Mouse (Mus musculus) retina, postnatal 7 days (tissue): Measurements from ENCODE around the gene Ctnnbip1.

Experiments
- DNase-seq: peaks from one replicate; pipeline ENCODE4 v3.0.0-alpha.2; 2012; ENCODE audit warnings: low read depth, low spot score

Gene Ctnnbip1

GRCm38 (mm10) chr4:149561986-149562904 is 44.2 kb downstream of the Ctnnbip1 start:
- no peak for DNase-seq

DNA sequence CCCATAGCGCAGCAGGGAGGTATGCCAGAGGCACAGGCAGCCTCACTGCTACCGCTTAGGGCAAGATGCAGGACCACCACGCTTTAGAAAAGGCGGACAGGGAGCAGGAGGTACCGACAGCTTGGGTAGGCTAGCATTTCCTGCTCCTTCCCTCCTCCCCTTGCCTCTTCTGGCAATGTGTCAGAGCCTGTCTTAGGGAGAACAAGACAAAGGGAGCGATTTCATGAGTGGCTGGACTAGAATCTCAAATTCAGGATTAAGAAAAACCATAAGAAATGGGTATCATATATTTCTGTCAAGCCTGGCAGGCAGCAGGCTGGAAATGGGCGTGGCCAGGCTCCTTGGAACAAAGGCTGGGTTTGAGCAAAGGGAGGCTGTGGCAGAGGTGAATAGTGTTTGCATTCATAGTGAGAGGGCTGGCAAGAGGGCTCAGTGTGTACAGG is 44.9 kb downstream of the Ctnnbip1 start:
- no peak for DNase-seq

- DNase-seq: no peak
These were observed 45.9 kb downstream of the Ctnnbip1 start for GRCm38 (mm10) chr4:149563941-149564361.

DNA sequence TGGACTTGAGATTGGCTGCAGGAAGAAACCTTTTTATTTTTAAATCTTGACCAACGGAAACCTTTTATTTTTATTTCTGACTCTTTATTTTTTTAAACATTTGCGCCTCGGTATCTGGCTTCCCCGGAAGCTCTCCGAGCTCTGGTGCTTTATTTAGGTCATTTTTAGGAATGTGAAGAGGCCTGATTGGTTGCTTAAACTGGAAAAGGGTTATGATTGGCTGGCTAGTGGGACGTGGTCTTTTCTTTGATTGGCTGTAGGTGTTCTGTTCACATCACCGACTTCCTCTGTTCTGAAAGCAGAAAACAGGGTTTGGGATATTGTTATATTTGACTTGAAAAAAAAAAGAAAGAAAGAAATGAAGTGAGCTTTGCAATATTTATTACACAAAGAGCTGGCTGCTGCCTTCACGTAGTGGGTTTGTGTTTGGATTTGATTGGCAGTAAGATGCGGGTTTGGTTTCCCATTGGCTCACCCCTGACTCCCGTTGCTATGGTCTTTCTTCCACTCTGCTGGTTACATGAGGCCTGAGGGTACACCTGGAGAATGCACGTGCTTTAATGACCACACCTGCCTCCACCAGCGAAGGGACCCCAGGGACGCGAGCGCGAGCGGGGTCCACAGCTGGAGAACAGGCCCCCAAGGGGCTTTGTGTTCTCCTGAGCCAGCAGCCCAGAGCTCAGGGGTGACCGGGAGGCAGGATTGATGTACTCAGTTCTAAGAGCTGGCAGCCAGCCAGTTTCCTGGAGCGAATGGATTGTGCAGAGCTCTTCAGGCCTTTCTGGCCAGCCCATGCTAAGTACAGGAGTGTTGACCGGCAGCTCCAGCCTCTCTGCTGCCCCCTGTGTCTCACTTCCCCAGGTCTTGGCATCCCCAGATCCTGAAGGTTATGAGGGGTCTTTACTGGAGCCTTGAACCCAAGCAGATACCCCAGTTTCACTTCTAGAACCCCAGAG is 46.7 kb downstream of the Ctnnbip1 start:
- DNase-seq: peak; percentile 78

DNA sequence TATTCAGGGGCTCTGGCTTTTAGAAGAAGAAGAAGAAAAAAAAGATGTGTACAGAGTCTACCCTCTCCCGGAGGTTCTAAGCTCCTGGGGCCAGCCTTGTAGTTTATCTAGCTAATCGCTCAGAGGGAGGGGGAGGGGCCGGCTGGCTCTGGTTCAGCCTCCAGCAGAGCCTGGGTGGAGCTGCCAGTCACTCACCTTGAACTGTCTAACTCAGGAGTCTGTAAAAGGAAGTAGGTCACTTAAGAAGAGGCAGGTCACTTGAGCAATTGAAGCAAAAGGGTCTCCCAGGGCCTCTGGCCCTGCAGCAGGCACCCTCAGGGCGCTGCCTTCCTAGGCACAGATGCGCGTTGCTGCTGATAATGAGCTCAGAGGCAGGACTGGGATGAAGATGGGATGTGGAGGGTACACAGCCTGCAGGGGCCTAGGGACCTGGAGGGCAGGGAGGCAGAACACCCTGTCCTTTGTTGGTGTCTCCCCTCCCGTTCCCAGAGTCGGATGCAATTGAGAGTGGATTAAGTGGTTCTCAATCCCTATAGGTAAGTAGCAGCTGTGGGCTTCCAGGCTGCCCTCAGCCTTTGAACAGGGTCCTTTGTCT is 49.5 kb downstream of the Ctnnbip1 start:
- no peak for DNase-seq

- no peak for DNase-seq
These were observed 50.6 kb downstream of the Ctnnbip1 start for GRCm38 (mm10) chr4:149568622-149569021.

DNA sequence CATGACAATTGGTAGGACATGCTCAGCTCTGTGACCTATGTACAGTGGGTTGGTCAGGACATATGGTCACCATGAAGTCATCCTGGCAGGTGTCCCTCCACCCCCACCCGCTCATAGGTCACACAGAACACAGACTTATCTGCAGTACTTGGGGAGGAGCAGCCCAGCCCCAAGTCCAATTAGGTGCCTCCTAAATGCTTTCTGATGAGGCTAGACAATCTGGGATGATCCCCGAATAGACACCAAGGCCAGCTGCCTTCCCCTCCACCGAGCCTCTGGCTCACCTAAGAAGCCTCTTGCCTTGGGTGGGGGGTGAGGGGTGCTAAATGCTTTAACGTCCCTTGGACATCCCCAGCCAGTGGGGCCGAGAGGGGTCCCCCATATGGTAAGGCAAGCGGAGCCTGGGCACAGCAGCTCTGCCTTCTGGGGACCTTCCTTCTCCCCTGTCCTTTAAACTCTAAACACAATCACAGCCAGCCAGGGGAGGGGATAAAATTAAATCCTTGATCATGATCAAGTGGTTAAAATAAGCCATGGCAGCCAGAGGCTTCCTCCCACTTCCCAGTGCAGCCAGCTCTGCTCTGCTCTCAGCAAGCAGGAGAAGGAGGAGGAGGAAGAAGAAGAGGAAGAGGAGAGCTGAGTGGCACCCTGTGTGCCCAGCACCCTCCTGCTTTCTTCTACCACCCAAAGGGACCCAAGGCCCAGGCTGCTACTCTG is 51.9 kb downstream of the Ctnnbip1 start:
- peak; percentile 63 for DNase-seq

DNA sequence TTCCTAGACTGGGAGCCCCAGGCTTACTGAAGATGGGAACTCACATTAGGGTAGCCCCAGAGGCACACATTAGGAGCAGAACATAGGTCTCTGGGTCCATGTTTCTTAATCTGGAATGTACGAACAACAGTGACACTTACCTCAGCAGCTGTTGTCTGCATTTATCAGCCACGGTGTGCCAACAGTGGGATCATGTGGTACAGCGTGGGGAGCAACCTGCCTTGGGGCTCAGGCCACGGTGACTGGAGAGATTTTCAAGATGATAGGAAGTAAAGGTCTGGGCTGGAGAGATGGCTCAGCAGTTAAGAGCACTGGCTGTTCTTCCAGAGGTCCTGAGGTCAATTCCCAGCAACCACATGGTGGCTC is 52.4 kb downstream of the Ctnnbip1 start:
- no peak for DNase-seq

DNA sequence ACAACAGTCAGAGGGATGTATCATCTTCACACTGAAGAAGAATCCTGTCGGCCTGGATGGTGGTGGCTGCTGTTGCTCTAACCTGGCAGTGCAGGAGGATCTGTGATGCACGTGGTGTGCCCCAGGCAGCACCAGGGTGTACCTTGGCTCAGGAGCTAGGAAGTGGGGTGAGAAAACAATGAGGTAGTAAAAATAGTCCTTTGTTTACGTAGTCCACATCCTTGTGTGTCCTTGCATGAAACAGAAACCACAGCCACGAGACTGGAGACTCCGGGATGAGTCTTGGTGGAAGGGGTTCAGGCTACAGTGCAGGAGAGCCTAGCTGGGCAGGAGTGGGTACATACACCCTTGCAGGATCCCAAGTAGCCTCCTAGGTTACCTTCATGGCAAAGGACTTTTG is 53.2 kb downstream of the Ctnnbip1 start:
- DNase-seq: no peak

DNA sequence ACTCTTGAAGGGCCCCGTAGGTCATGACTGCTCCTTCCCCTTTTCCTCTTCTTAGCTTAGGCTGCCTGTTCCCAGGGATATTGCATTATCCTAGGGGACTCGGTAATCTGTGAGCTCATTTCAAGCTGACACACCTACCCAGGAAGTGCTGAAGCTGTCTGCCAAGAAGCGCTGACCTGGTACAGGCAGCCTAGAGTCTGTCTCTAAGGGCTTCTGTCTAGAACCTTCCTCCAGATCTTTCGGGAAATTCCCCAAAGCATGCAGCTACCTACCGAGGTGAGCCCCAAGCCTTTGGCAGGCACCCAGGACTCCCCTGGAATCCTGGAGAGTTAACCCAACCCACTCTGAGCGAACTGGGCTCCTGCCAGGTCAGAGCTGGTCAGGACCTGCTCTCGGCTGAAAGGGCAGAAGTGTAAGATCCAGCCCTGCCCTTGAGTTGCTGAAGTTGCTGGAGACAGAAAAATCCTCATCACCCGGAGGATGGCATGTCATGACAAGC is 53.7 kb downstream of the Ctnnbip1 start:
- DNase-seq: no peak

DNA sequence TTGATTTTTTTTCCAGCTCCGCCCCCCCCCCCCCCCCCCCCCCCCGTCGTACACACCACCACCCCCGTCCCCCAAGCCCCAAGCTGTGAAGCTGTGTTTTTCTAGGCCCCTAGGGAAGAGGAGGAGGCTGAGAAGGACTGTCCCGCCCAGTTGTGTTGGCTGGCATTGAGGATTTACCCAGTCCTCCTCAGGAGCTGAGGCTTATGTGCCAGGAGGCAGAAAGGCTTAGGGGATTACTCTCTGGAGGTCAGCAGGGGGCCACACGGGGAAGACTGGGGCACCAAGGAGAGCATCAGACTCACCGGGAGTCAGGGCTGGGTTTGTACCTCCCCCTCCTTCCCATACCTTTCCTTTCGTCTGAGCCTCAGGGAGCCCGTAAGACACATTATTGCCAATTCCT is 54.4 kb downstream of the Ctnnbip1 start:
- peak; percentile 79 for DNase-seq

DNA sequence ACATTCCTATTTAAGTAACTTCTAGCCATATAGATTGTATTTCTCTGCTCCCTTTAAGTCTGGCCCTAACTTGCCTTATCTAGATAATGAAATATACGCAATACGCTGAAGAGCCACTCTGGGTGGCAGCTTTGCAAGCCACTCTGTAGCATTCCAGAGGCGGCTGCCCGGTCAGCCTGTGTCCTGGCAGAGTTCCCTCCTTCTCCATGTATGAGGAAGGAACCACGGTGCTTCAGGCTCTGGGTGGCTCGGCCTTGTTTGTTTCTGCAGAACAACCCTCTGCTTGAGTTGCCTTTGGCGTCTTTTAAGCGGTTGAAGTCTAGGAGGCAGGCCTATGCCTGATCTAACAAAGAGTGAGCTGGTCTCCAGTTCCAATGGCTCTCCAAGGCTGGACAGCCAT is 54.8 kb downstream of the Ctnnbip1 start:
- no peak for DNase-seq

GRCm38 (mm10) chr4:149574391-149574821 is 56.4 kb downstream of the Ctnnbip1 start:
- DNase-seq: no peak

DNA sequence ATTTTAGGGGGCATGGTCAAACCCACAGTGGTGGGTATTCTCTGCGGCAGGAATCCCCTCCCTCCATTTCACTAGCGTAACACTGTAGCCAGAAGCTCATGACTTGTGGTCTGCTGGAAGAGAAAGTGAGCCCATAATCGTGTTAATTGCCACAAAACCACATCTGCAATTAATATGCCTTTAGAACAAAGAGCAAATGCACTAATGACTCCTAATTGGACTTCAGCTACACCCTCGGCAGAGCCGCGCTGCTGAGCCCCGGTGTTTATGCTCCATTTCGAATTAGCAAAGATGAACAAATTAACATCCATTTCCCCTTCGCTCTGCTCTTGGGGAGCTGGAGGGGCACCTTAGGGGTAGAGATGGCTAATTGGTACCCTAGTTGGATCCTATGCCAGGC is 58.0 kb downstream of the Ctnnbip1 start:
- DNase-seq: no peak

DNA sequence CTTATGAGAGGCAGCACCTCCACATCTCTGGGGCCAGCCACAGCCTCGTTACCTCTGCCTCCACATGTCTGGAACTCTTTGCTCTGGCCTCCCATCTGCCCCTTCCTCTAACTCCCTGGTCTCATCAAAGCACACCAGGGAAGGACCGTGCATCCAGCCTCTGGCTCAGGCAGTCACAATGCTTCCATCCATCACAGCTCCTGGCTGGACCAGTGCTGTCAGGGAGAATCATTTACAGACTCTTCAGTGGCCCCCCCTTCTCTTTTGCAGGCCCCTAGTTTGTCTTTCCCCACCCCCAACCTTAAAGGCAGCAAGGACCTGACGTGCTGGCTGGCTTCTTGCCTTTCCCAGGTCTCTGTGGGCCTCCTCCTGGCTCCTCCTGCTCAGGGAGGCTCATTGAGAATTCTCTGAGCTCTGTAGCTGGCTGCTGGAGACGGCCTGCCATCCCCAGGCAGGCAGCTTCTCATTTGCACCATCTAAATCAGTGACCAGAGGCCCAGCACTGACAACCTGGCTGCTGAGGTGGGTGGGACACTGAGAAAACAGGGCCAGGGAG is 59.0 kb downstream of the Ctnnbip1 start:
- DNase-seq: no peak

GRCm38 (mm10) chr4:149578085-149578681 is 60.1 kb downstream of the Ctnnbip1 start:
- no peak for DNase-seq

- DNase-seq: no peak
These were observed 60.8 kb downstream of the Ctnnbip1 start for GRCm38 (mm10) chr4:149578831-149579230.

GRCm38 (mm10) chr4:149585236-149585635 is 67.2 kb downstream of the Ctnnbip1 start:
- DNase-seq: no peak

DNA sequence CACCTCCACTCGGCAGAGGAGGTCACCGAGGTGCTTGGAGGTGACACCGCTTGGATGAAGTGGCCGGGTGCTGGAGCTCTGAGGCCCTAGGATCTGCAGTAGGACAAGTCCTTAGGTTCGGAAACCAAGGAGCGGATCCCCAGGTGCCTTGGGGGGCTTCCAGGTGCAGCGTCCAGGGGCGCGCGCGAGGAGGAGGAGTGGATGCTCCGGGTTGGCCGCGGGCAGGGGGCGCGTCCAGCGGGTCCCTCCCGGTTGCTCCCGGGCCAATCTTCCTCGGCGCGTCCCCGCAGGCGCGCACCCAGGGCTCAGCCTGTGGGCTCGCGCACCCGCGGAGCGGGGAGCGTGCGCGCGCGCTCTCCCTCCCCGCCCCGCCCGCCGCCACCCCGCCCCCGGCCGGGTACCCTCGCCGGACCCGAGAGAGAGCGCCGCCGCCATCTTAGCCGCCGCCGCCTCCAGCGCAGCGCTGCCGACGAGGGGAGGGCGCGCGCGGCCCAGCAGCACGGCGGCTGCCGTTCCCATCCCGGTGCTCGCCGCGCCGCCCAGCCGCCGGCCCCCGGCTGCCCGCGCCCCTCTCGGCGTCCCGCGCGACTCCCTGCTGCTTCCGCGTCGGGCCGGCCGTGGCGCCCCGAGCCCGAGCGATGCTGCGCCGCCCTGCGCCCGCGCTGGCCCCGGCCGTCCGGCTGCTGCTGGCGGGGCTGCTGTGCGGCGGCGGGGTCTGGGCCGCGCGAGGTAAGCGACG is 68.2 kb downstream of the Ctnnbip1 start, which contains the start of gene Clstn1:
TSS of gene Clstn1 (plus strand) at position 425 of the 739 bp plus-strand sequence.
- peak; percentile 81 for DNase-seq
